Mouse (Mus musculus): Measurements from ENCODE around the gene Ccdc13. TPM values are rescaled to one million over a fixed set of nuclear protein-coding genes. Genes with fewer than 3 reads are reported as not detected.

The Ccdc13 gene
- polyA plus RNA-seq, 1 experiment = 2.9 TPM

DNA sequence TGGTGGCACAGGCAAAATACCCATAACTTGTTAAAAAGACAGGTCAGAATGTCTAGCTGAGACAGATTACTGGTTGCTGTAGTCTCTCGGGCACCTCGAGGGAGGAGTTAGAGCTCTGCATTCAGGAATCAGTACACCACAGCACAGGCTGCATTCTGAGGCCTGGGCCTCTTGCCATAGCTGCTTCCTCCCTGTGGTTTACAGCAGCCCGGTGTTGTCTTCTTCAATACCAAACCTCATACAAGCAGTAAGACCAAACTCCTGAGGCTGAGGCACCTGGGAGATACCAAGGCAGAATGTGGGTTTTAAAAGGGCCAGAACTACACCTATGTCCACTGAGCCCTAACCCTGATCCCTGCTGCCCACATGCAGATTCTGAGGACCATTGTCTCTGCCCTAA is 81.8 kb downstream of the Ccdc13 start:
- DNase-seq (ENCODE audit: low read depth) = peak; percentile 27
- no peak for TF ChIP-seq POLR2A (IDR thresholded peaks at IDR 0.05; ENCODE audit: borderline replicate concordance, extremely low read depth, insufficient read depth, insufficient read length, poor library complexity, severe bottlenecking)
- no peak for TF ChIP-seq CTCF (IDR thresholded peaks at IDR 0.05; ENCODE audit: borderline replicate concordance, extremely low read depth, insufficient read depth, insufficient read length)

DNA sequence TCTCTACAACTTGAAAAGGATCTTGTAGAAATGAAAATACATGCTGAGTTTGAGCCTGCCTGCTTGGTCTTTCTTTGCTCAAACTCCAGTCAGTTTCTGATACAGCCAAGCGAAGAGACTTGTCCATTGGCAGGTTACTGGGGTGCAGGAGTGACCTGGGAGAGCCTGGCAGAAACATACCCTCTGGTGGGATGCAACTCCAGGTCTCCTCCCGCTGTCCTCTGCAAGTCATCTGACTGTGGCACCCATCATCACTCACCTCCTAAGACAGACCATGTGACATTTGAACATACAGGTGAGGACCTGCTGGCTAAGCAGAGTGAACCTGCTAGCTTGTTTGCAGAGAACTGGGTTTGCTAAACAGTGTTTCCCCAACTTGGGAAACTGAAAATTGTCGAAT is 82.5 kb downstream of the Ccdc13 start:
- TF ChIP-seq CTCF (IDR thresholded peaks at IDR 0.05; ENCODE audit: borderline replicate concordance, extremely low read depth, insufficient read depth, insufficient read length) (no peak), POLR2A (IDR thresholded peaks at IDR 0.05; ENCODE audit: borderline replicate concordance, extremely low read depth, insufficient read depth, insufficient read length, poor library complexity, severe bottlenecking) (no peak)
- no peak for DNase-seq (ENCODE audit: low read depth)

DNA sequence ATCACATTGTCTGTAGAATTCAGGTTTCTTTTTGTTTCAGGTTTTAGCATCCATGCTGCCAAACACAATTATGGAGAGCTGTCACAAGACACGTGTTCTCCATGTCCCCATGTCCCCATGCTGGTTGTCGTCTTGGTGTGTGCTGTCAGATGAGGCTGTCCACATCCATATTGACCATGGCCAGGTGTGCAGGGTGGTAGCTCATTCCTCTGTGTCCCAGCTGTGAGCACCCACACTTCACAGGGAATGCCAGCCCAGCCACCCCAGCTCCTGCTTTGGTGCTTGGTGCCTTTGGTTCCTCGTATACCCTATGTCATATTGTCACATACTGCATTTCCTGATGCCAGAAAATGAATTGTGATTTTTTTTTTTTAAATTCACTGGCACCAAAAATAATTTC is 84.6 kb downstream of the Ccdc13 start:
- TF ChIP-seq CTCF (IDR thresholded peaks at IDR 0.05; ENCODE audit: borderline replicate concordance, extremely low read depth, insufficient read depth, insufficient read length) = no peak
- TF ChIP-seq POLR2A (IDR thresholded peaks at IDR 0.05; ENCODE audit: borderline replicate concordance, extremely low read depth, insufficient read depth, insufficient read length, poor library complexity, severe bottlenecking) = no peak
- DNase-seq (ENCODE audit: low read depth) = no peak

DNA sequence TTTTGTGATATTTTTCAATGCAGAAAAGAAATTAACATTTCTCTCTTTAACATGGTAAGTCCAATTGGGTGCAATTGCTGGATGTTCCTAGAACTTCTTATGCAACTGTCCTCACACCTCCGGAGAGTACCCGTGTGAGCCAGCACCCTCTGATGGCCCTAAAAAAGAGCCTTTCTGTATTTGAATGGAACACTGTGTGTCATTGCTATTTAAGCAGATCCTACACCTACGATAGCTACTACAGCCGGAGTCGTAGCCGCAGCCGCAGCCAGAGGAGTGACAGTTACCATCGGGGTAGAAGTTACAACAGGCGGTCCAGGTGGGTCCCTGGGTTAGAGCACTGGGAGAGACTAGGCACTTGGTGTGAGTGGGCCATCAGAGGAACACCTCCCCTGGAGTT is 86.5 kb downstream of the Ccdc13 start:
- TF ChIP-seq POLR2A (IDR thresholded peaks at IDR 0.05; ENCODE audit: borderline replicate concordance, extremely low read depth, insufficient read depth, insufficient read length, poor library complexity, severe bottlenecking) (no peak), CTCF (IDR thresholded peaks at IDR 0.05; ENCODE audit: borderline replicate concordance, extremely low read depth, insufficient read depth, insufficient read length) (no peak)
- no peak for DNase-seq (ENCODE audit: low read depth)

Other genes starting within 250 kb of the Ccdc13 start
- gene Lyzl4, start 197.4 kb downstream of the Ccdc13 start, polyA plus RNA-seq (2012; rRNA removed) = not detected in 2 replicates
- 0.38 and 0.63 TPM in 2 replicates for gene Vipr1, start 196.7 kb downstream of the Ccdc13 start, polyA plus RNA-seq (2012; rRNA removed)
- 21.2 and 25.2 TPM in 2 replicates for gene Sec22c, start 134.0 kb downstream of the Ccdc13 start, polyA plus RNA-seq (2012; rRNA removed)
- gene Ss18l2, start 129.1 kb downstream of the Ccdc13 start, polyA plus RNA-seq (2012; rRNA removed) = 65.3 and 71.1 TPM in 2 replicates
- gene Nktr, start 120.3 kb downstream of the Ccdc13 start, polyA plus RNA-seq (2012; rRNA removed) = 165 and 197 TPM in 2 replicates
- gene Zfp651, start 80.1 kb downstream of the Ccdc13 start, polyA plus RNA-seq (2012; rRNA removed) = 38.8 and 51.4 TPM in 2 replicates
- gene Klhl40, start 61.9 kb downstream of the Ccdc13 start, polyA plus RNA-seq (2012; rRNA removed) = 0.55 and 0.72 TPM in 2 replicates
- 0.40 and 0.49 TPM in 2 replicates for gene Hhatl, start 47.0 kb downstream of the Ccdc13 start, polyA plus RNA-seq (2012; rRNA removed)
- 42.6 and 43.8 TPM in 2 replicates for gene Higd1a, start 18.9 kb upstream of the Ccdc13 start, polyA plus RNA-seq (2012; rRNA removed)
- gene Ackr2, start 58.9 kb upstream of the Ccdc13 start, polyA plus RNA-seq (2012; rRNA removed) = 2.1 TPM in 2 replicates
- gene Cyp8b1, start 76.8 kb upstream of the Ccdc13 start, polyA plus RNA-seq (2012; rRNA removed) = not detected in 2 replicates
- 1.0 and 1.6 TPM in 2 replicates for gene Fam198a, start 111.5 kb upstream of the Ccdc13 start, polyA plus RNA-seq (2012; rRNA removed)
- 30.2 and 31.9 TPM in 2 replicates for gene Pomgnt2, start 157.6 kb upstream of the Ccdc13 start, polyA plus RNA-seq (2012; rRNA removed)